Comparison of ENCODE assay signal across 8 mouse cellular contexts in the genomic region with DNA sequence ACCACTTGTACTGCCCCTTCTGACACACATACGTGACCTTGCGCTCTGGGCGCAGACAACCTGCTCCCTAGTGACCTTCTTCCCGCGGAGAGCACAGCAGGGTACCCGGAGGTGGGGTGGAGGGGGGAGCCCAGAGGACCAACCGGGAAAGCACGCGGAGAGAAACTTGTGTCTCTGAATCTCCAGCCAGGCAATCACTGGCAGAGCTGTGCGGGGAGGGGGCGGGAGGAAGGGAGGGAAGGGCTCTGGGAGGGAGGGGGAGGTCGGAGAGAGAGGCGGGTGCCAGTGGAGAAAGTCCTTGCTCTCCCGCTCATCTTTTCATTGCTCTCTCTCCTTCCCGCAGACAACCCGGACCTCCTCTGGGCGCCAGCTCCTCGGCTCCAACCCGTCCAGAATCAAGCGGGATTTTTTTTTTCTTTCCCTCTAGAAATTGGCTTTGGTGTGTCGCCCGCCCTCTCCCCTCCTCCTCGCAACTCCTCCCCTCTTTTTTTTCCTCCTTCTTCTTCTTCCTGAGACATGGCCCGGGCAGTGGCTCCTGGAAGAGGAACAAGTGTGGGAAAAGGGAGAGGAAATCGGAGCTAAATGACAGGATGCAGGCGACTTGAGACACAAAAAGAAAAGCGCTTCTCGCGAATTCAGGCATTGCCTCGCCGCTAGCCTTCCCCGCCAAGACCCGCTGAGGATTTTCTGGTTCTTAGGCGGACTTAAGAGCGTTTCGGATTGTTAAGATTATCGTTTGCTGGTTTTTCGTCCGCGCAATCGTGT. TPM values are rescaled to one million over a fixed set of nuclear protein-coding genes. Genes with fewer than 3 reads are reported as not detected.
DNase-seq lines count a peak whose midpoint lies in the region.

No protein-coding gene starts in this region.

- intact Hi-C loops in gastrocnemius, postnatal 14 days (cut with DNase I; ENCODE audit: low total_unique reads), result loop anchor here (10.0 kb wide), 1 partner anchor 144 kb away; no protein-coding TSS in a partner anchor

- DNase-seq in ZHBTc4 (ENCODE audit: low read depth, low spot score), result peak; percentile 68
- DNase-seq in embryo, embryonic 10 days (ENCODE audit: low spot score), result peak; percentile 64
- peak; percentile 74 for DNase-seq in gastrocnemius, postnatal 14 days
- DNase-seq in induced T-regulatory cell, adult 2 months (ENCODE audit: low read depth), result peak; percentile 63
- DNase-seq in left cerebral cortex, adult 8-10 months (ENCODE audit: low spot score in 2 of 2), result peak; percentile 34 to 47
- peak; percentile 75 to 89 for DNase-seq in lung, postnatal 4 days
- DNase-seq in right cerebral cortex, postnatal 14 days, result peak; percentile 46
- no peak for DNase-seq in natural killer cell, adult 2 months (ENCODE audit: low spot score in 2 of 2)

RNA-seq across cellular contexts. Expression of a gene that starts 0.5 kb away (rescaled TPM):
- 10 to 100 TPM; 50.4 to 53.6 TPM for total RNA-seq in gastrocnemius, postnatal 14 days (2021)
- total RNA-seq in left cerebral cortex, adult 8-10 months (2022), result 10 to 100 TPM; 24.9 to 28.0 (median 26.4) TPM

Comparison
In these comparisons a context has a peak if more than half of its experiments do, and no peak if none do; other contexts are left out.
1. DNase-seq: peak in ZHBTc4 (single experiment), embryo, embryonic 10 days (single experiment), gastrocnemius, postnatal 14 days (single experiment), induced T-regulatory cell, adult 2 months (single experiment), left cerebral cortex, adult 8-10 months (2 of 2), lung, postnatal 4 days (2 of 2) and right cerebral cortex, postnatal 14 days (single experiment); none in natural killer cell, adult 2 months (0 of 2).